In genomic region chr7:82478861-82479755, GRCm38 (mm10) we compare ENCODE assay signal across 8 mouse cellular contexts.
DNase-seq lines count a peak whose midpoint lies in the region; ATAC-seq lines count a peak whose summit lies in the region.

No protein-coding gene starts in this region.

- 76% methylated on average over 10 of the region's 10 CpGs for WGBS in embryonic facial prominence, embryonic 14.5 days
- 81% methylated on average over 10 of the region's 10 CpGs for WGBS in embryonic facial prominence, embryonic 10.5 days
- 64% methylated on average over 10 of the region's 10 CpGs for WGBS in midbrain, embryonic 16.5 days

- peak; percentile 34 for DNase-seq in embryonic facial prominence, embryonic 14.5 days (ENCODE audit: low spot score)
- DNase-seq in embryonic facial prominence, embryonic 10.5 days (ENCODE audit: low spot score) = no peak
- peak; percentile 51 for DNase-seq in 3134 (ENCODE audit: extremely low read depth, insufficient read length, low spot score)
- peak; percentile 52 to 67 for DNase-seq in cerebellum, postnatal 10 days
- DNase-seq in heart, postnatal 36 days = peak; percentile 40 to 49
- no peak for DNase-seq in right cerebral cortex, postnatal 36 days (ENCODE audit: low spot score in 2 of 2)

- H3K36me3 ChIP-seq in embryonic facial prominence, embryonic 14.5 days (ENCODE audit: control insufficient read depth, insufficient read depth, low read length) = no peaks in the 10 kb centered on the region
- H3K36me3 ChIP-seq in embryonic facial prominence, embryonic 10.5 days (replicated peaks) = no peaks in the 10 kb centered on the region
- H3K36me3 ChIP-seq in midbrain, embryonic 16.5 days (ENCODE audit: control insufficient read depth, insufficient read depth, low read length) = no peaks in the 10 kb centered on the region

- no peaks in the 10 kb centered on the region for H3K27me3 ChIP-seq in embryonic facial prominence, embryonic 14.5 days (replicated peaks; ENCODE audit: control insufficient read depth, insufficient read depth, low read length)
- H3K27me3 ChIP-seq in embryonic facial prominence, embryonic 10.5 days (replicated peaks; ENCODE audit: low read depth, poor library complexity, severe bottlenecking) = no peaks in the 10 kb centered on the region
- no peaks in the 10 kb centered on the region for H3K27me3 ChIP-seq in midbrain, embryonic 16.5 days (ENCODE audit: control insufficient read depth, insufficient read depth, low read depth, low read length)

- H3K4me2 ChIP-seq in embryonic facial prominence, embryonic 14.5 days (ENCODE audit: low read depth, low read length) = no peak overlapping the region
- H3K4me2 ChIP-seq in midbrain, embryonic 16.5 days (ENCODE audit: low read length) = no peak overlapping the region

- no peak overlapping the region for H3K4me3 ChIP-seq in embryonic facial prominence, embryonic 14.5 days (ENCODE audit: low read depth, low read length)
- no peak overlapping the region for H3K4me3 ChIP-seq in embryonic facial prominence, embryonic 10.5 days
- H3K4me3 ChIP-seq in midbrain, embryonic 16.5 days (ENCODE audit: low read depth, low read length) = no peak overlapping the region

- no peaks in the 10 kb centered on the region for H3K9me3 ChIP-seq in embryonic facial prominence, embryonic 14.5 days (ENCODE audit: control insufficient read depth, low read length)
- H3K9me3 ChIP-seq in embryonic facial prominence, embryonic 10.5 days = no peaks in the 10 kb centered on the region
- no peaks in the 10 kb centered on the region for H3K9me3 ChIP-seq in midbrain, embryonic 16.5 days (replicated peaks; ENCODE audit: control insufficient read depth, low read length, poor library complexity, severe bottlenecking)

- intact Hi-C loops in heart, postnatal 36 days (cut with DNase I) = no loop called here

- no peak for ATAC-seq in embryonic facial prominence, embryonic 14.5 days (ENCODE audit: low read depth)
- no peak for ATAC-seq in frontal cortex, adult (ENCODE audit: low TSS enrichment)
- ATAC-seq in midbrain, embryonic 16.5 days = no peak

- H3K4me1 ChIP-seq in embryonic facial prominence, embryonic 14.5 days (ENCODE audit: control insufficient read depth, insufficient read depth, low read length) = no peaks in the 10 kb centered on the region
- H3K4me1 ChIP-seq in embryonic facial prominence, embryonic 10.5 days = peaks cover 3% of the 10 kb centered on the region; the same call in 1 of the 2 replicates
- no peaks in the 10 kb centered on the region for H3K4me1 ChIP-seq in midbrain, embryonic 16.5 days (ENCODE audit: control insufficient read depth, insufficient read depth, low read length)

- H3K27ac ChIP-seq in embryonic facial prominence, embryonic 14.5 days (replicated peaks; ENCODE audit: low read depth, low read length) = no peak overlapping the region
- no peak overlapping the region for H3K27ac ChIP-seq in embryonic facial prominence, embryonic 10.5 days (replicated peaks)
- no peak overlapping the region for H3K27ac ChIP-seq in midbrain, embryonic 16.5 days (ENCODE audit: low read length)

- no peak overlapping the region for H3K9ac ChIP-seq in embryonic facial prominence, embryonic 14.5 days (ENCODE audit: low read depth, low read length)
- H3K9ac ChIP-seq in midbrain, embryonic 16.5 days (ENCODE audit: low read depth, low read length) = no peak overlapping the region

Comparison
In these comparisons a context has a peak if more than half of its experiments do, and no peak if none do; other contexts are left out.
1. DNase-seq: peak in embryonic facial prominence, embryonic 14.5 days (single experiment), 3134 (single experiment), cerebellum, postnatal 10 days (2 of 2) and heart, postnatal 36 days (2 of 2); none in embryonic facial prominence, embryonic 10.5 days (single experiment) and right cerebral cortex, postnatal 36 days (0 of 2).